ENCODE assay signal across 25 mouse cellular contexts in the genomic region with DNA sequence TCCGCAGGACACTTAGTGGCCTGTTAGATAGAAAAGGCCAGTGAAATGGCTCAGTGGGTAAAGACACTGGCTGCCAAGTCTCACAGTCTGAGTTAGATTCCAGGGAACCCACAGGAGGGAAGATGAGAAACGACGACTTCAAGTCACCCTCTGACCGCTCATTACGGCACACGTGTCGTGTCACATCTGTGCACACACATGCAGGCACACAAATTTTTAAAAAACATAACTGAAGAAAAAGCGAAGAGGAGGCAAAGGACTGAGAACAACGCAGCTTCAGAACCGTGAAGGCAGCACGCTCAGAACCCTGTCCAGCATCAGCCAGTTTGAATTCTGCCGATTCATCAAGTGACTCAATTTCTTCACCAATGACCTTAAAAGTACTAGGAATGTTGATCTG. TPM values are rescaled to one million over a fixed set of nuclear protein-coding genes. Genes with fewer than 3 reads are reported as not detected.
DNase-seq lines count a peak whose midpoint lies in the region; ATAC-seq lines count a peak whose summit lies in the region.
"Had no signal": no experiment of that assay in that cellular context is flagged by ENCODE, and none has a peak within 500 bp of the region (broad histone marks: within the 10 kb centered on the region; RNA-seq: fewer than 3 reads in every experiment).

No protein-coding gene starts in this region.

- H3K4me3 ChIP-seq in midbrain, embryonic 16.5 days (ENCODE audit: low read depth, low read length), result no peak overlapping the region
- H3K4me3 ChIP-seq in midbrain, embryonic 13.5 days (replicated peaks), result no peak overlapping the region
- H3K4me3 ChIP-seq: embryonic facial prominence, embryonic 13.5 days; embryonic facial prominence, embryonic 15.5 days; erythroblast, embryonic 14.5 days; forebrain, embryonic 10.5 days; forebrain, embryonic 12.5 days had no signal

- intact Hi-C loops in heart, postnatal 25 days (cut with DNase I), result no loop called here
- intact Hi-C loops in gastrocnemius, postnatal 14 days (cut with DNase I; ENCODE audit: low total_unique reads), result no loop called here

- H3K27me3 ChIP-seq in midbrain, embryonic 16.5 days (ENCODE audit: control insufficient read depth, insufficient read depth, low read depth, low read length), result no peaks in the 10 kb centered on the region
- H3K27me3 ChIP-seq in midbrain, embryonic 13.5 days, result no peaks in the 10 kb centered on the region
- H3K27me3 ChIP-seq: CH12.LX; embryonic facial prominence, embryonic 13.5 days; embryonic facial prominence, embryonic 15.5 days; forebrain, embryonic 12.5 days had no signal

- ATAC-seq in midbrain, embryonic 16.5 days, result 0 out of 2 replicates have a peak, but pooled peaks have one; percentile 30
- no peak for ATAC-seq in midbrain, embryonic 13.5 days
- ATAC-seq: CD4-positive, CD25-positive, alpha-beta regulatory T cell, adult 4 months; forebrain, embryonic 14.5 days; forebrain, embryonic 16.5 days had no signal

- peak; percentile 52 for DNase-seq in heart, adult 11 months
- no peak for DNase-seq in heart, postnatal 25 days (ENCODE audit: low spot score)
- no peak for DNase-seq in gastrocnemius, postnatal 14 days
- DNase-seq: adrenal gland, adult 2 months; adrenal gland, postnatal 10 days; adrenal gland, postnatal 25 days; B cell, adult 2 months; cerebellum, adult 11 months; cerebellum, adult 18-20 months; cerebellum, adult 8-10 months; cerebellum, adult 9-11 months; cerebellum, postnatal 14 days; cerebellum, postnatal 36 days; embryo, embryonic 11 days had no signal

- 98% methylated on average over 12 of the region's 12 CpGs for WGBS in midbrain, embryonic 16.5 days
- 95% methylated on average over 12 of the region's 12 CpGs for WGBS in midbrain, embryonic 13.5 days

- no peak overlapping the region for H3K27ac ChIP-seq in midbrain, embryonic 16.5 days (ENCODE audit: low read length)
- H3K27ac ChIP-seq in midbrain, embryonic 13.5 days, result no peak overlapping the region
- H3K27ac ChIP-seq: embryonic facial prominence, embryonic 13.5 days; embryonic facial prominence, embryonic 15.5 days; forebrain, embryonic 10.5 days; forebrain, embryonic 12.5 days had no signal

- no peak overlapping the region for H3K9ac ChIP-seq in midbrain, embryonic 16.5 days (ENCODE audit: low read depth, low read length)
- H3K9ac ChIP-seq in midbrain, embryonic 13.5 days (replicated peaks), result no peak overlapping the region
- H3K9ac ChIP-seq: embryonic facial prominence, embryonic 13.5 days; embryonic facial prominence, embryonic 15.5 days; forebrain, embryonic 12.5 days had no signal

- peaks cover 8% of the 10 kb centered on the region; the same call in 1 of the 2 replicates for H3K36me3 ChIP-seq in midbrain, embryonic 16.5 days (ENCODE audit: control insufficient read depth, insufficient read depth, low read length)
- H3K36me3 ChIP-seq in midbrain, embryonic 13.5 days, result peaks cover 37% of the 10 kb centered on the region

- H3K9me3 ChIP-seq in midbrain, embryonic 16.5 days (replicated peaks; ENCODE audit: control insufficient read depth, low read length, poor library complexity, severe bottlenecking), result no peaks in the 10 kb centered on the region
- no peaks in the 10 kb centered on the region for H3K9me3 ChIP-seq in midbrain, embryonic 13.5 days
- H3K9me3 ChIP-seq: embryonic facial prominence, embryonic 13.5 days; embryonic facial prominence, embryonic 15.5 days; forebrain, embryonic 10.5 days; forebrain, embryonic 12.5 days had no signal

- H3K4me1 ChIP-seq in midbrain, embryonic 16.5 days (ENCODE audit: control insufficient read depth, insufficient read depth, low read length), result no peaks in the 10 kb centered on the region
- no peaks in the 10 kb centered on the region for H3K4me1 ChIP-seq in midbrain, embryonic 13.5 days (replicated peaks)
- H3K4me1 ChIP-seq: embryonic facial prominence, embryonic 13.5 days; embryonic facial prominence, embryonic 15.5 days; forebrain, embryonic 10.5 days; forebrain, embryonic 12.5 days had no signal

- no peak overlapping the region for H3K4me2 ChIP-seq in midbrain, embryonic 16.5 days (ENCODE audit: low read length)
- no peak overlapping the region for H3K4me2 ChIP-seq in midbrain, embryonic 13.5 days (replicated peaks)
- H3K4me2 ChIP-seq: embryonic facial prominence, embryonic 13.5 days; embryonic facial prominence, embryonic 15.5 days; forebrain, embryonic 12.5 days had no signal

RNA-seq across cellular contexts. Expression of a gene that starts 10.4 kb away (rescaled TPM):
- total RNA-seq in heart, postnatal 25 days (2021), result 10 to 100 TPM; 12.2 to 13.0 TPM
- polyA plus RNA-seq in midbrain, embryonic 16.5 days (2015; fragmentation: Nextera tagmentation; extraction: Ambion mirVana), result 36.8 and 41.8 TPM in 2 replicates
- polyA plus RNA-seq in midbrain, embryonic 13.5 days (2015; fragmentation: Nextera tagmentation; extraction: Ambion mirVana), result 25.7 and 26.3 TPM in 2 replicates
- total RNA-seq in gastrocnemius, postnatal 14 days (2021), result 1 to 10 TPM; 7.9 to 8.7 TPM
